Mouse (Mus musculus) brain, embryonic 14.5 days (tissue): ENCODE results near the gene Cdca7l.

Experiments
- CTCF ChIP-seq: fragments of 200-500 bp; IDR thresholded peaks from 2 replicates; pipeline ENCODE4 v1.5.1; 2012; ENCODE audit warnings: inconsistent platforms, mild to moderate bottlenecking, moderate library complexity, borderline replicate concordance; ENCODE audit not compliant: insufficient read depth, insufficient read length; ENCODE audit errors: extremely low read depth
- POLR2A ChIP-seq: fragments of 200-500 bp; IDR thresholded peaks from 2 replicates; pipeline ENCODE4 v1.6.1; 2012; ENCODE audit warnings: mild to moderate bottlenecking, inconsistent platforms, borderline replicate concordance; ENCODE audit not compliant: poor library complexity, insufficient read depth, insufficient read length, severe bottlenecking; ENCODE audit errors: extremely low read depth

DNA sequence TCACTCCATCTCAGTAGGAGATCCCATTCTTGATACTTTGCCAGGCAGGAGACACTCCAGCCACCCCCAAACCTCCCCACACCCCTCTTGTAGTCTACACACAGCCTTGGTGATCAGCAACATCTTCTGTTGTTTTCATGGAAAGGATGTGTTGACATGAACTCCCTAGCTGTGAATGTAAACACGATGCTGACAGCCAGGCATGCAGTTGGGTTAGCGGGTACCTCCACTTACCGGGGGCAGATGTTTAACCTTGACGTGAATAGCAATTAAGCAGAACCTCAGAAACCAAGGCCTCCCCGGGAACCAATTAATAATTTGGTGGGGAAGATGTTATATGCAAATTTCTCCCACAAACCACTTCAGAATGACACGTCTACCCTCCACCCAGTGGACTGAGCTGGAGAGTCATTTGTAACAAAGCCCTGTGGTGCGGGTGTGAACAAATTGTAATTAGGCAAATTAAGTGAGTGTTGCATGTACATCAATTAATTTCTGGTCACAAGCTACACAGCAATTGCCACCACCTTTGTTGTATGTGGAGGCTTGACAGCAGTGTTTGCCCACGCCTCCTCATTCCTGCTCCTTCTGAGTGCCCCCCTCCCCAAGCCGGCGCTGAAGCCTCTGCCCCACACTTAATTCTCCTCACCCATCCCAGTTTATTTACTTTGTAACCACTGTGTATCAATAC lies 5.4 kb downstream of the Cdca7l start:
- TF ChIP-seq CTCF (no peak), POLR2A (no peak)
